Mouse (Mus musculus) embryonic fibroblast, embryonic 13.5 days (primary cell): Measurements from ENCODE around the gene Galnt7.

Experiments
- CTCF ChIP-seq: IDR thresholded peaks from 2 replicates; pipeline ENCODE4 v1.5.1; 2011; ENCODE audit warnings: mild to moderate bottlenecking, control low read depth, low read length, moderate library complexity, borderline replicate concordance; ENCODE audit not compliant: insufficient read depth
- POLR2A ChIP-seq: IDR thresholded peaks from 2 replicates; pipeline ENCODE4 v1.6.1; 2011; ENCODE audit warnings: low read depth, mild to moderate bottlenecking, control low read depth, low read length, moderate library complexity

DNA sequence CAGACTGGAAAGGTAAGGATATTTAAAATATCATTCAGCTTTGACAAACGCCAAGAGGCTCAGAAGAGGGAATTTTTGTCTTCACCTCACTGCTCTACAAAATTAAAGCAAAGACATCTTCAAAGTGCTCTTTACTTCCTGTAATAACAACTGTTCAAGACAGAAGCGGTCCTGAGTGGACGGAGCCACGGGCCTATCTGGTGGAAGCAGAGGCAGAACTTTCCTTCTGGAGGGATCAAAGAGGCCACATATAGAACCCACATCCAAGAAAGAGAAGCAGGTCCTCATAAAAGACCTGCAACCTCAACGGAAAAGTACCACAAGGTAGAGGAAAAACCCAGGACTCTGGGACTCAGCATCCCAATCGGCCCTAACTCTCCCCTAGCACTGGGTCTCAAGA, 2.6 kb downstream of the Galnt7 start:
- TF ChIP-seq POLR2A (no peak), CTCF (no peak)
